Mouse (Mus musculus): ENCODE data around the gene Scrg1. TPM values are rescaled to one million over a fixed set of nuclear protein-coding genes. Genes with fewer than 3 reads are reported as not detected.
"Not testable (repeated sequence)": the region's sequence is repeated elsewhere in the genome, so short reads cannot be mapped to it uniquely, and the experiment has no call there.

Gene Scrg1
- total and polyA plus RNA-seq, 3 experiments, result not detected

- no peak for DNase-seq (ENCODE audit: low read depth, low spot score)
- no peak overlapping the region for H3K4me3 ChIP-seq (ENCODE audit: control insufficient read depth in 1 of 2, insufficient read depth in 1 of 2, low read depth in 2 of 2, low read length in 2 of 2)
- no peak for TF ChIP-seq GATA1 (IDR thresholded peaks at IDR 0.05; ENCODE audit: low read depth, low read length)
- TF ChIP-seq GABPA (IDR thresholded peaks at IDR 0.05; ENCODE audit: low read depth, low read length), result no peak
- no peak for TF ChIP-seq MYB (IDR thresholded peaks at IDR 0.05; ENCODE audit: low read depth, low read length)
- no peak for TF ChIP-seq ZKSCAN1 (IDR thresholded peaks at IDR 0.05; ENCODE audit: low read depth, low read length)
- no peak for TF ChIP-seq MXI1 (IDR thresholded peaks at IDR 0.05; ENCODE audit: low read depth, low read length)
- no peak for TF ChIP-seq MAFK (IDR thresholded peaks at IDR 0.05; ENCODE audit: borderline replicate concordance, low read depth, low read length)
- H3K27me3 ChIP-seq (ENCODE audit: control insufficient read depth in 1 of 2, insufficient read depth in 2 of 2, low read length in 2 of 2), result no peaks in the 10 kb centered on the region
- no peak overlapping the region for H3K9ac ChIP-seq (ENCODE audit: control insufficient read depth, low read depth, low read length, poor library complexity, severe bottlenecking)
- H3K4me1 ChIP-seq (ENCODE audit: control insufficient read depth in 1 of 2, insufficient read depth in 2 of 2, low read length in 2 of 2), result no peaks in the 10 kb centered on the region; a peak in 1 of 4 replicates
- peaks cover 0 to 2% of the 10 kb centered on the region in 2 experiments; a peak in 1 of 4 replicates for H3K36me3 ChIP-seq (ENCODE audit: control insufficient read depth in 1 of 2, insufficient read depth in 2 of 2, low read length in 2 of 2)
- H3K79me2 ChIP-seq (ENCODE audit: control insufficient read depth, insufficient read depth, low read length, poor library complexity), result no peaks in the 10 kb centered on the region
- no peak overlapping the region for H3K27ac ChIP-seq (ENCODE audit: control insufficient read depth, low read depth, low read length)
- H3K9me3 ChIP-seq (replicated peaks; ENCODE audit: insufficient read depth, low read length), result no peaks in the 10 kb centered on the region
Measured at GRCm38 (mm10) chr8:57498847-57499511, 43.3 kb downstream of the Scrg1 start.

- H3K9ac ChIP-seq (ENCODE audit: control insufficient read depth, low read depth, low read length, poor library complexity, severe bottlenecking), result no peak overlapping the region
- TF ChIP-seq USF2 (IDR thresholded peaks at IDR 0.05; ENCODE audit: borderline replicate concordance in 1 of 2, insufficient read depth in 1 of 2, low read depth in 1 of 2, low read length in 2 of 2), result no peak
- no peak for TF ChIP-seq USF1 (IDR thresholded peaks at IDR 0.05; ENCODE audit: low read depth, low read length)
- TF ChIP-seq SIN3A (IDR thresholded peaks at IDR 0.05; ENCODE audit: low read length), result 0 out of 2 replicates have a peak, but pooled peaks have one; percentile 19
- TF ChIP-seq NELFE (IDR thresholded peaks at IDR 0.05; ENCODE audit: low read depth, low read length), result no peak
- no peak for TF ChIP-seq MEF2A (IDR thresholded peaks at IDR 0.05; ENCODE audit: extremely low read depth, insufficient replicate concordance, low read depth, low read length, poor library complexity, severe bottlenecking)
- peak; percentile 81 for TF ChIP-seq SMC3 (IDR thresholded peaks at IDR 0.05; ENCODE audit: low read depth, low read length)
- no peak for TF ChIP-seq JUND (IDR thresholded peaks at IDR 0.05; ENCODE audit: low read depth, low read length)
- TF ChIP-seq RAD21 (IDR thresholded peaks at IDR 0.05; ENCODE audit: low read depth, low read length), result peak; percentile 34
- TF ChIP-seq BHLHE40 (IDR thresholded peaks at IDR 0.05; ENCODE audit: borderline replicate concordance, low read depth, low read length), result no peak
- TF ChIP-seq CTCF (IDR thresholded peaks at IDR 0.05 in 2 of 3, conservative IDR thresholded peaks at IDR 0.05 in 1 of 3; ENCODE audit: control insufficient read depth in 1 of 3, insufficient read depth in 1 of 3, low read depth in 2 of 3, low read length in 3 of 3, poor library complexity in 1 of 3, severe bottlenecking in 1 of 3), result peak; percentile 75 to 89 (median 76)
- no peaks in the 10 kb centered on the region for H3K79me2 ChIP-seq (ENCODE audit: control insufficient read depth, insufficient read depth, low read length, poor library complexity)
- H3K27me3 ChIP-seq (ENCODE audit: control insufficient read depth in 1 of 2, insufficient read depth in 2 of 2, low read length in 2 of 2), result no peaks in the 10 kb centered on the region
- H3K27ac ChIP-seq (ENCODE audit: control insufficient read depth, low read depth, low read length), result no peak overlapping the region
- H3K4me3 ChIP-seq (ENCODE audit: control insufficient read depth in 1 of 2, insufficient read depth in 1 of 2, low read depth in 2 of 2, low read length in 2 of 2), result no peak overlapping the region
- DNase-seq (ENCODE audit: low read depth, low spot score), result peak; percentile 80
- no peaks in the 10 kb centered on the region for H3K9me3 ChIP-seq (replicated peaks; ENCODE audit: insufficient read depth, low read length)
- peaks cover 0 to 2% of the 10 kb centered on the region in 2 experiments; a peak in 3 of 4 replicates for H3K36me3 ChIP-seq (ENCODE audit: control insufficient read depth in 1 of 2, insufficient read depth in 2 of 2, low read length in 2 of 2)
- H3K4me1 ChIP-seq (ENCODE audit: control insufficient read depth in 1 of 2, insufficient read depth in 2 of 2, low read length in 2 of 2), result no peaks in the 10 kb centered on the region; a peak in 1 of 4 replicates
Measured at GRCm38 (mm10) chr8:57503641-57504040, 47.9 kb downstream of the Scrg1 start.

- H3K4me1 ChIP-seq (ENCODE audit: control insufficient read depth in 1 of 2, insufficient read depth in 2 of 2, low read length in 2 of 2); H3K27ac ChIP-seq (ENCODE audit: control insufficient read depth, low read depth, low read length): not testable (repeated sequence)
Measured at GRCm38 (mm10) chr8:57505500-57505899, 49.8 kb downstream of the Scrg1 start.

More at GRCm38 (mm10) chr8:57505500-57505899, 49.8 kb downstream of the Scrg1 start:
- H3K9ac ChIP-seq (ENCODE audit: control insufficient read depth, low read depth, low read length, poor library complexity, severe bottlenecking); H3K79me2 ChIP-seq (ENCODE audit: control insufficient read depth, insufficient read depth, low read length, poor library complexity); DNase-seq (ENCODE audit: low read depth, low spot score); H3K27me3 ChIP-seq (ENCODE audit: control insufficient read depth in 1 of 2, insufficient read depth in 2 of 2, low read length in 2 of 2); H3K4me3 ChIP-seq (ENCODE audit: control insufficient read depth in 1 of 2, insufficient read depth in 1 of 2, low read depth in 2 of 2, low read length in 2 of 2); H3K9me3 ChIP-seq (replicated peaks; ENCODE audit: insufficient read depth, low read length); H3K36me3 ChIP-seq (ENCODE audit: control insufficient read depth in 1 of 2, insufficient read depth in 2 of 2, low read length in 2 of 2): not testable (repeated sequence)
